Mouse (Mus musculus) cortical plate, adult 2 months (tissue): Measurements from ENCODE around the gene Trpc5. TPM values are rescaled to one million over a fixed set of nuclear protein-coding genes. Genes with fewer than 3 reads are reported as not detected.

Source experiments
- H3K27ac ChIP-seq: fragments of 200-500 bp; 2 replicates; pipeline ENCODE4 v1.5.1; 2012; ENCODE audit warnings: low read length, control low read depth, inconsistent platforms; ENCODE audit not compliant: insufficient read depth
- H3K4me1 ChIP-seq: fragments of 200-500 bp; 2 replicates; pipeline ENCODE4 v1.6.1; 2011; ENCODE audit warnings: low read length; ENCODE audit not compliant: control insufficient read depth, insufficient read depth
- H3K4me3 ChIP-seq: fragments of 200-500 bp; 2 replicates; pipeline ENCODE4 v1.5.1; 2011; ENCODE audit warnings: mild to moderate bottlenecking, low read length, control low read depth; ENCODE audit not compliant: insufficient read depth
- CTCF ChIP-seq: fragments of 200-500 bp; IDR thresholded peaks from 2 replicates; pipeline ENCODE4 v1.5.1; 2011; ENCODE audit warnings: mild to moderate bottlenecking, control low read depth, low read length; ENCODE audit not compliant: insufficient read depth; ENCODE audit errors: extremely low read depth
- POLR2A ChIP-seq: fragments of 200-500 bp; IDR thresholded peaks from 2 replicates; pipeline ENCODE4 v1.6.1; 2011; ENCODE audit warnings: mild to moderate bottlenecking, low read length, control low read depth; ENCODE audit not compliant: insufficient read depth; ENCODE audit errors: extremely low read depth
- polyA plus RNA-seq: library from polyadenylated mRNA; depleted of rRNA; stranded (reverse); fragments of >200 nt; gene quantifications from 2 replicates; pipeline ENCODE4 v1.2.3, GENCODE M21; 2012; rRNA removed

Trpc5 gene
- 3.4 and 3.9 TPM in 2 replicates for polyA plus RNA-seq

DNA sequence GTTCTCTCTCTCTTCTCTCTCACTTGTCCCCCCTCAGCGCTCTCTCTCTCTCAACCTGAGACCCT is at the start of gene Trpc5:
TSS of gene Trpc5 (minus strand) at position 39 of the 65 bp plus-strand sequence.
- no peaks in the 10 kb centered on the region for H3K4me1 ChIP-seq
- H3K27ac ChIP-seq, result peak within 1 kb of the TSS; percentile 53
- no peak for TF ChIP-seq POLR2A
- no peak for TF ChIP-seq CTCF
- peak within 1 kb of the TSS; percentile 46 for H3K4me3 ChIP-seq

DNA sequence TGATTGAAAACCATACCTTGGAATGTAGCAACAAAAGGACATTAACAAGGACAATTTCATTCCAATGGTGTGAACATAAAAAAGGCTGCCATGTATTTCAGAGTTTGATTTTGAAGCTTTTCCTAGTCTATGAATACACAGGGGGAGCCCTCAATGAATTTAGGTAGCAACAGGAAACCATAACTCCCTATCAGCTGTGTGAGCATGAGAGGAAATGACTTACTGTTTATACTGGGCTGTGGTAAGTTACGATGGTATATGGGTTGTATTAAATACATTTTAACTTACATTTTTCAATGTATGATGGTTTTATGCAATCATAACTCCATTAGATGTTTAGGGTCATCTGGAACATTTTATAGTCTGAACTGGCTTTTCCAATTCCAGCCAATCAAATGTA is 28.4 kb upstream of the Trpc5 start:
- Histone ChIP-seq H3K4me3 (no peak overlapping the region), H3K27ac (no peak overlapping the region), H3K4me1 (no peaks in the 10 kb centered on the region)
- no peak for TF ChIP-seq CTCF
- TF ChIP-seq POLR2A, result no peak

DNA sequence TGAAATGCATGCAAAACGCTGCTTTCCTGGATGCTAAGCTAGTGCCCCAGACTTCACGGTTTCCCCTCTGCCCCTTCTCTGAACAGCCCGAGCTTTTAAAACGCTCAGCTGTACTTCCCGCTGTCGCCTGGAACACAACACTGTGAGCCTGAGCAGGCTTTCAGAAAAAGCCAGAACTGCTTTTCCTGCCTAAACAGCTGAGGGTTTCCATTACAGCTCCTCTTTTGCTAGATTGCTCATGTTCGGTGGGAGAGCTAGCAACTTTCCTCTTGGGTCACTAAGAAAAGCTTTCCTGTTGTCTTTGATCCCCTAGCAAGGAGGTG is 1.8 kb upstream of the Trpc5 start:
- Histone ChIP-seq H3K27ac (no peak overlapping the region), H3K4me1 (no peaks in the 10 kb centered on the region), H3K4me3 (peak overlapping the region; percentile 46)
- TF ChIP-seq CTCF, result no peak
- TF ChIP-seq POLR2A, result no peak

DNA sequence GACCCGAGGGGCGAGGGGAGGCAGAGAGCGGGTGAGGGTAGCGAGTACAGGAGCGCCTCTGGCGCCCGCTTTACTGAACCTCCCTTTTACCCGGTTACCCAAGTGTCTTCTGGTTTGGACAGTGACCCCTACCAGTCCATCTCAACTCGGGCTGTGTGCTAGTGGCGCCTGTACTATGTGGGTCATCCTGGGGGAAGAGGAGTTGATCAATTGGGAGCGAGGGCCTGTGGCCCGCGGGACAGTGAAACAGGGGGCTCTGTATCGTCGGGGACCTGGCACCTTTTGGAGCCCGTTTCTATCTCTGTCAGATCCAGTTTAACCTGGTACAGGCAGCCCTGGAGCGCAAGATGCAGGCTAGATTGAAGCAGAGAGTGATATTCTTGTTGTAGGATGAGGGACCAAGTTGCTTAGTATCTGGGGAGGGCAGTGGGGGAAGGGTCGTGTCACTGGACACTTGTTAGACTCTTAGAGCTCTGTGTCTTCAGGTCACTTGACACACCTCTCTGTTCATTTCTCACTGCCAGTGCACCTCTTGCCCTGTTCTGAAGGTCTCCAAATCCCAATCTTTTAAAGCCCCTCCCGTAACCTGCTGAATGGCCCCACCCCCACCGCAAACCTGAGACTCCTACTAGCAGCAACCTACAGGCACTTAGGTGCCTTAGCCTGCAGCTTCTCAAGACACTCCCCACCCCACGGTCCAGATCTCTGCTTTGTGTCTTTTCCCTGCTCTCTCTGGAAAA is 1.3 kb upstream of the Trpc5 start:
- TF ChIP-seq POLR2A, result no peak
- TF ChIP-seq CTCF, result no peak
- no peaks in the 10 kb centered on the region for H3K4me1 ChIP-seq
- H3K27ac ChIP-seq, result peak overlapping the region; percentile 19; the same call in 1 of the 2 replicates
- peak overlapping the region; percentile 46 for H3K4me3 ChIP-seq

DNA sequence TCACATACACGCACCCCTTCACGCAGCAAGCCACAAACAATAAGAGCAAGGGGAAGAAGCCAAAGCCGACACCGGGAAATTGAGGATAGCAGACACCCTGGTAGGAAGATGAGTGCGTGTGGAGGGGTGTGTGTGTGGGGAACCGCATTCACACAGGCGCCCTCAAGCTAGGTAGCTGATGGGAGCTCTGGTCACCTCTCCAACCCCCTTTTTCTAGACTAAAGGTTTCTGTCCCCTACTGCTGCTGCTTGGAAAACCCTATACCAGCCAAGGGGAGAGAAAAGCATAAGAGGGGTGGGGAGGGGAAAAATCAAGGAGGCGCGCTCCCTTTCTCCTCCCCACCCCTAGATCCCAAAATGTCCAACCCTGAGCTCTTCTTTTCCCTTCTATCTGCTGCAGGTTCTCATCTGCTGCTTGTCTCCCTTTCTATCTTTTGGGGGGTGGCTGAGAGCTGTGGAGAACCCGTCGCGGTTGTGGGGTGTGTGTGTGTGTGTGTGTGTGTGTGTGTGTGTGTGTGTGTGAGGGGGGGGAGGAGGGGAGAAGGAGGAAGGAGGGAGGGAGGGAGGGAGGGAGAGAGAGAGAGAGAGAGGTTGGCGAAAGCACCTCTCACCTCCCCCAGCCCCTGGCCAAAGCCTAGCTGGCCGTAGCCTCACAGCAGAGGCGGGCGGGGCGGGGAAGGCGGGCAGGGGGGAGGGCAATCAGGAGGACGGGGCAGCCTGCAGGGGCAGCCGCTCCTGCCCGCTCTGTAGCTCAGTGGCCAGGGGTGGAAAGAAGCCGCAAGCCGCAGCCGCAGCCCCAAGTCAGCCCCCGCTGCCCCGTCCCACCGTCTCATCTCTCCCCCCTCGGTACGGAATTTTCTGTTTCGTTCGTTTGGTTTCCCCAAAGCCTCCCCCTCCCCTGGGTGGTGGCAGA is 483 bp upstream of the Trpc5 start, which contains the start of gene Rtl4:
TSS of gene Rtl4 (plus strand) at position 701 of the 912 bp plus-strand sequence.
- no peaks in the 10 kb centered on the region for H3K4me1 ChIP-seq
- TF ChIP-seq POLR2A, result no peak
- TF ChIP-seq CTCF, result no peak
- peak within 1 kb of the TSS; percentile 53 for H3K27ac ChIP-seq
- H3K4me3 ChIP-seq, result peak within 1 kb of the TSS; percentile 46

DNA sequence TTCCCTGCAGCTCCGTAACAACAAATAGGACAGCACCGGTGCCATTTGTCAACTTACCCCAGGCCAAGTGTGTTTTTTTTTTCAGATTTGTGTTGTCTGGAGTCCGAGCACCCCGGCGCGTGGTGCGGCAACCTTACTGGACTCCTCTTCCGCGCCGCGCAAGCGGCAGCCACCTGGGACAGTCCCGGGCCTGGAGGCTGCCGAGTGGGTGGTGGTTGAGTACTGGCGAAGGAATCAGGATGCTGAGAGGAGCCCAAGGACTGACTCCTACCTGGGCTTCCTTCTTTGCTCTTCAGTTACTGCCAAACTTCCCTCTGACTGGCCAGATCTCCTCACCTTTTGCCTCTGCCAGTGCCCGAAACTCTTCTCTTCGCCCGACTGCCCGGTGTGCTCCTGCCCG is 238 bp downstream of the Trpc5 start:
- no peak overlapping the region for H3K27ac ChIP-seq
- H3K4me3 ChIP-seq, result peak overlapping the region; percentile 46
- no peaks in the 10 kb centered on the region for H3K4me1 ChIP-seq
- TF ChIP-seq CTCF, result no peak
- TF ChIP-seq POLR2A, result no peak

DNA sequence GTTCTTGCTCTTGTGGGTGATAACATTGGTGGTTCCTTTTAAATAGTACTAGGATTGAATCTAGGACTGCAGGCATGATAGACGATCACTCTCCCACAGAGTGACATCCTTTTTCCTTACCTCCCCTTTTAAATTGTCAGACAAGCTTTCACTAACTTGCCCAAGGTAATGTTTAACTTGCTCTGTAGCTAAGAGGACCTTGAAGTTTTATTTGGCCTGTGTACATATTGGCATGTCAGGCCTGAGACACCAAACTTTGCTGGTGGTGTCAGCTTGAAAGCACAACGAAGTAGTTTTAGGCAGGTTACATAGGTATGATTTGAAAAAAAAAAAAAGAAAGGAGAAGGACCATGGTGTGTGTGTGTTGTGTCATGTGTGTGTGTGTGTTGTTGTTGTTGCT is 35.8 kb downstream of the Trpc5 start:
- no peaks in the 10 kb centered on the region for H3K4me1 ChIP-seq
- TF ChIP-seq POLR2A (no peak), CTCF (no peak)
- no peak overlapping the region for H3K4me3 ChIP-seq
- H3K27ac ChIP-seq, result no peak overlapping the region

DNA sequence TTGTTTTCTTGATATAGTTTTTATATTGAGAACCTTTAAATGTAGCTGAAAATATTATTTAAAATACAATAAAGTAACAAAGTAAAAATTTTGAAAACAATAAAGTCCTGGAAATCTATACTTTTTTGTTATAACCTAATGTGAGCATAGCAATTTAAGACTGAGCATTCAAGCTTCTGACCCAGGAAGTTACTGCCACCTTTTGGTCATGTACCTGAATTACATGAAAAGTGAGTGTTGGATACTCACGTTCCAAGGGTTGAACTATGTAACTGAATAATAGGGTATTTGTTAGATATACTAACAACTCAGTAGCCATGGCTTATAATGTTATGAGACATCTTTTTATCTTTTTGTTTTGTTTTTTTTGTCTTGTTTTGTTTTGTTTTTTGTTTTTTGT is 42.6 kb downstream of the Trpc5 start:
- Histone ChIP-seq H3K4me3 (no peak overlapping the region), H3K4me1 (no peaks in the 10 kb centered on the region), H3K27ac (no peak overlapping the region)
- TF ChIP-seq CTCF (no peak), POLR2A (no peak)

DNA sequence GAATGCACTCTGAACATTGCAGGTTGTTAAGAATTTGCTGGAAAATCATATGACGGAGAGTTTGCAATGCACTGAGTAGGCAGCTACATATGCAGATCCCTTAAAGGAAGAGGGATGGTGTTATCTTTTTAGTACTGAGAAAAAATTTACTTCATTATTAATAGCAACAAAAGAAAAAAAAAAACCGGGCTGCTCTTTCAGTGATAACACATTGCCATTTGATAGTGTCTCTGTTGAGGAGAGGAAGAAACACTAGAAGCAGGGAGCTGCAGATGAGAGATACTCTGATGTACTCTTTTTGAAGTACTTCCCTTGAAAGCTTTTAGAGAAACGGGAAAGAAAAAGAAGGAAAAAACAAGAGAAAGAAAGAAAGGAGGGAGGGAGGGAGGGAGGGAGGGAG is 43.2 kb downstream of the Trpc5 start:
- no peaks in the 10 kb centered on the region for H3K4me1 ChIP-seq

DNA sequence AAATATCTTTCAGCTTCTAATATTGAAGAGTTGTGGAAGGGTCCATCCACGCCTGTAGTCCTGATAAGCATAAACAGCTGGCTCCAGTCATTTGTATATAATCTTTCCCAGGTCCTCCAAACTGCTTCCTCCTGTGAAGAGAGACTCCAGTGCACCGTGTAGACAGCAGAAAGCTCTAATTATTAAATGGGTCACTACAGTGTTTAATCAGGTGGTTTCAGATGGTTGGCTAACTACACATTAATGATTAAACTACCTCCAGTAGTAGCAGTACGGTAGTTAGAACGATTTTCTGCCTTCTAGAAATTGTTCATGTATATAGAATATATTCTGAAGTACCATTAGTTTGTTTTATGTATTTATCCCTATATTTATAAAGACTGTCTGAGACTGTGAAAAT is 75.2 kb downstream of the Trpc5 start:
- Histone ChIP-seq H3K4me3 (no peak overlapping the region), H3K4me1 (no peaks in the 10 kb centered on the region), H3K27ac (no peak overlapping the region)
- TF ChIP-seq CTCF (no peak), POLR2A (no peak)

More for the DNA sequence above, 43.2 kb downstream of the Trpc5 start:
- Histone ChIP-seq H3K27ac (no peak overlapping the region), H3K4me3 (no peak overlapping the region)
- no peak for TF ChIP-seq CTCF
- TF ChIP-seq POLR2A, result no peak

DNA sequence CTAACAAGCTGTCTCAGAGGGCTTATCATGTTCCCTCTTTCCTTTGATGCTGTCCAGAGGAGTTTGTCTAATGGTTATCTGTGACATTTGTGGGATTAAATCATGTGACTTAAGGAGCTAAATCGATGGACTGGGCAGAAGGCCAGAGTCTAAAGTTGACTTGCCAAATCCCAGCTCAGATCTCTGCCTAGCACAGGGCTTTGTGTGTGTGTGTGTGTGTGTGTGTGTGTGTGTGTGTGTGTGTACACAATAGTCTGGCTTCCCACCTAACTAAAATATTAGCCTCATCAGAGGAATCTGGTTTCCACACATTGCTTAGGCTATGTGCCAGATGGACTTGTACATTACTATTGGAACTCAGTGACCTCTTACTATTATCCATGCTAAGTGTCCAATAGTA is 151.5 kb downstream of the Trpc5 start:
- TF ChIP-seq POLR2A (no peak), CTCF (no peak)
- no peaks in the 10 kb centered on the region for H3K4me1 ChIP-seq
- no peak overlapping the region for H3K4me3 ChIP-seq
- H3K27ac ChIP-seq, result no peak overlapping the region
